Mouse (Mus musculus): ENCODE measurements at regions not wholly inside any gene's neighbourhood (a gene's known extent, or its start where the extent isn't known, plus 50 kb on each side); places are given as distances from the start of the nearest gene placed in this dataset.

DNA sequence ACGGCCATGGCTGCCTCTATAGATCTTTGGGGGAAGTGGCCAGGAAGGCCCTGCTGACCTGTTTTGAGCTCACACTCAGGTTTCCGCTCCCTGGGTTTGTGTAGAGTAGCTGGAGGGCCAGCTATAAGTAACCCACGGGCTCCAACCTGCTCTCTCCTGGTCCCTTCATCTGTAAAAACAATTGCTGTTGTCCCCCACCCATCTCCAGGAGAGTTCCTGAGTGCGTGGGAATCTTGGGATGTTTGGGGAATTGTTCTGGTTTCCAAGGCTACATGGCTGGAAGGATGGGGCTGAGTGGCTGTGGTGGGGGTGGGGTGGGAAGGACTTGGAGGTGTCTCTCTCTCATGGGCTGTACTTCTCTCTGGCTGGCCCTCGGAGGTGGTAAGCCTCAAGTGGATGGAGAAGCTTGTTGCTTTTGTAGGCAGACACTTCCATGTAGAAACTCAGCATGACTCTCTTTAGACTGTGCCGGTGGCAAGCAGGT, 86.0 kb downstream of the Ackr3 start:
- DNase-seq = peak; percentile 53

DNA sequence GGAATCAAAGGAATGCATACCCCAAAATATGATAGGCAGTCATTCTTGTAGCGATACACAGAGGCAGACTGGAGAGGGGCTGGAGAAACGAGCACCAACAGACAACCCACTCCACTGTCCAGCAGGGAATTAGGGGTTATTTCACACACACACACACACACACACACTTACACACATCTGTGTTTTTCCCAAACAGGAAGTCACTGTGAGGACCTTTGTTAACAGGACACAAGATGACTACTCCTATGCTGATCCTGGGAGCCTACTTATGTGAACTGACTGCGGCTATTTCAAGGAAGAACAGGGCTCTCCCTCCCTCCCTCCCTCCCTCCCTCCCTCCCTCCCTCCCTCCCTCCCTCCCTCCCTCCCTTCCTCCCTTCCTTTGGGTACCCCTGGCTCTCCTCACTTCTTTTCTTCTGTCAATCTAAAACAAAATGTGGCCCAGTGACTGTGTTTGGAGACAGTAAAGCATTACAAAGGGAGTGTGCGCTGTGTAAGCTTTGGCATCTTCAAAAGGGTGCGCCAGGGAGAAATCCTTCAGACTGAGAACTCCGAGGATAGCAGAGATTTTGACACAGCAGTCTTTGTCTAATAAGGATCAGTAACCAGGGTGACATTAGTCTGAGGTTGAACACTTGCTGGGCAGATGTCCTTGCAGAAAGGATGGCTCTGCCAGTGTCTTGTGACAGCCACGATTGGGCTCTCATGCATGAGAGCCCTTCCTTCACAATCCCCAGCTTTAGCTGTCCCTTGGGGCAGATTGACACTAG, 86.8 kb downstream of the Ackr3 start:
- no peak for DNase-seq

DNA sequence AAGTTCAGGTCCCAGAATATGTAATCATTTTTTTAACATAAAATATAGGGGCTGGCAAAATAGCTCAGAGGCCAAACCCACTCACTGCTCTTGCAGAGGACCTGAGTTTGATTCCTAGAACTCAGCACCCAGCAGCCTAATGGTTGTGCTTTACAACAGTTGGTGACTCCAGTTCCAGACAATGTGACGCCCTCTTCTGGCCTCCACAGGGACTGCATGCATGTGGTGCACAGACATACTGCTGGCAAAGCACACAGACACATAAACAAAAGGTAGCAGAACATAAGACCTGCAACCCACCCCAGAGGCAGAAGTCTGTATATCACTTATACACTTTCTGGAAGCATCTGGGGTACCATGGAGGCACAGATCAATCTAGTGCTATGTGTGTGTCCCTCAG, 87.5 kb downstream of the Ackr3 start:
- no peak for DNase-seq

DNA sequence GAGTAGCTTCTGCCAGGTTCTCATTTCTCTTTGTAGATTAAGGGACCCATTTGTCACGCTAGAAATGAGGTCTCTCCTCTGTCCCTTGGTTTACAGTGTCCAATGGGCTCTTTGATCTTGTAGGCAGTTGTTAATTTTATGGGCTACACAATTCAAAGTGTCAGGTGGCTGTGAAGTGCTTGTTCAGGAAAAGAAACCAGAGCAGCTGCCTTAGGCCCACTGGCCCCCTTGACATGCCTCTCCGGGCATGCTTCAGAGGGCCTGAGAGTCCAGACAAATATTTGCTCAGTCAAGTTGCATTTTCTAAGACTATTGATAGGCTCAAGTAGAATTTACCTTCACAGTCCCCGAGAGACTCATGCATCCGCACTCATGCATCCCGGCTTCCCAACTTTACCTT, 94.0 kb downstream of the Ackr3 start:
- peak; percentile 43 for DNase-seq

DNA sequence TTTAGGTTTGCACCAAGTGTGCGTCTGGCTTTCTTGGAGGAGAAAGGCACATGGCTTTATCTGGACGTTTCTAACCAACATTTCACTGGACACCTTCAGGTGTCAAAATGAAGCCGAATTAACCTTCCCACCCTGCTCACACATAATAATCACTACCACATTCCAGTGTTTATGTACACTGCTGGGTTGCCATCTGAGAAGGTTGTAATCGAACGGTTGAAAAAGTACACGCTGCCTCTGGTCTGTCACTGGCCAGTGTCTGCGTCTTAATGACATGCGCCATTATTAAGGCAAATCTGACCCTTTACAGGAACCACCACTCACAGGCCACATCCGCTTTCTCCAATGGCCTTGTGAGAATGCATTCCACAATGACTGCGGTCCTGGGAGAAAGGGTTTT, 96.4 kb downstream of the Ackr3 start:
- no peak for DNase-seq

DNA sequence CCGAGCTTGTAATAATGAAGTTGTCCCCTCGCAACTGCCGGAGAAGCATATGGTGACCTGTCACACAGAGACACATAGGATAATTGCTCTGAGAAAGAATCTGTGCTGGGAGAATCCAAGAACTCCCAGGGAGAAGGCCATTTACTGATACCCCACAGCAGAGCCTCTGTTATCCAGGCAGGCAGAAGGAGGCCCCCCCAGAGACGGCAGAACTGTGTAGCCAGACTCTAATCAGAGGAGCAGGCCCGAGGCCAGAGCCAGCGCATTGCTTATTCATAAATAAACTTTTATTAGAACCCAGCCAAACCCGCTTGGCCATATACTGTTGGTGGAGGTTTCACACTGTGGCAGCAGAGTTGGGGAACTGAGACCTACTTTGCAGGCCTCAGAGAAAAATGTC, 100.6 kb downstream of the Ackr3 start:
- DNase-seq = no peak

DNA sequence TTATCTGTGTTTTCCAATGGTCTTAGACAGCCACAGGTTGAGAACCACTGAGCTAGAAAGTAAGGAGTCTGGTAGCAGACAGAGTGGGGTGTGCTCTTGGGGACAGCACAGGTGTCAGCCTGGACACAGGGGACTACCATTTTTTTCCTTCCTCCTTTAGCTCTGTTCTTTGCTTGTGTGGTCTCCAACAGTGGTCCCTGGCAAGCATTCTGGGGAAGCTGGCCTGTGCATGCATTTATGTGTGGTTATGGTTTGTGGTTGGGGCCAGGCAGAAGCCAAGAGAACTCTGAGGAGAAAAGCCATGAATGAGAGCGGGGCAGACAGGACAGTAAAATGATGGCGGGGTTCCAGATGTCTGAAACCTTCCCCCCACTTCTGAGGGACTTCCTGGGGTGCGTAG, 107.2 kb downstream of the Ackr3 start:
- DNase-seq = no peak

DNA sequence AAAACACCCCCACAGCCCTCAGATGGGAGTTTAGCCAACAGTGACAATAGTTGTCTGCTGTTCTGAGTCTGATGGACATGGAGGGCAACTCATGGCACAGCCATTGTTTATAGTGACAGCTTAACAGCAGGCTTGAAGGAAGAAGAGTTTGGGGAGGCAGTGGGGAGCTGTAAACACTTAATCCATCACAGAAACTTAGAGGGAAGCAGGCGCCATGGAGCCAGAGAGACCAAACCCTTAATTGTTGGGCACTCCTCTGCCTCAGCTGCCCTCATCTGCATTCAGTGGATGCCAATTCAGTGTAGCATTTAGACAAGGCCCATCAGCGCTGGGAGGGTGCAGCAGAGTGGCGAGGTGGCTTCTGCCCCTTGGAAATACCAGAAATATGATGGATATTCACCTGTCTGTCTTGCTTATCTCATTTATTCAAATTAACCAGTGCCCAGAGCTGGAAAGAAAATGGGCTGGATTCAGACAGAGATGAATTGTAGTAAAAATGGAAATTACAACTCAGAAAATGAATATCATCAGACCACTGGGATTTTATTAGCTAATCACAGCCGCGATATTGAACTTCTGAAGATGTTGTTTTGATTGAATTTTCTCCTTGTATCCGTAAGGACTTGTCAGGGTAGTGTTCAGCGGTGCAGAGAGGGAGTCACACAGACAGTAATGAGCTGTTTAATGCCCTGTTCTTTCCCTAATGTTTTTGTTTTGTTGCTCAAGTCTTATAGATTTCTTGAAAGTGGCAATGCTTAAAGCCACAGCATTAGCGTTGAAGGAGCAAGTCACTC, 108.1 kb downstream of the Ackr3 start:
- no peak for DNase-seq

DNA sequence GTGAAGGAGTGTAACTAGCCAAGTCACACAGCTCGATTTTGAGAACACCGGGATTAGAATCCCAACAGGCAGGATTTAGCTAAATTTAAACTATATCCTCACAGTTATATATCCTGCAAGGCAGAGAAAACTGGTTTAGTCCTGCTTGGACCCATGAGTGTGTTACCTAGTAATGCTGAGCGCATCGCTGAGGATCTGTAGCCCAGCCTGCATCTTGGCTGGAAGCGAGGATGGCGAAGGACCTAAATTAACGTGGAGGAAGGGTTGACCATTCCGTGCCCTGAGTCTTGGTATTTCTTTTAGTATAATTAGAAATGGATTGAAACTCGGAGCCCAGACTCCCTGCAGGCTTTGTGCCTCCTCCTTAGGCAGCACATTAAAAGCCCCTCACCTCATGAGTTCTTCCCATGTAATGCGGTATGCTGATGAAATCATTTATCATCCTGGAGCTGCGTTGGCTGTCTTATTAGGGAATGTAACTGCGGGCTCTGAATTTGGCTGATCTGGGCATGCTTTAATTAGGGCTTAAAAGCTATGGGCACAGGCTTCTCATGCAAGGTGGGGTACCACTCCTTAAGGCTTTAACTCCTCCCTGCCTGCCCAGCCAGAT, 110.1 kb downstream of the Ackr3 start:
- DNase-seq = no peak

DNA sequence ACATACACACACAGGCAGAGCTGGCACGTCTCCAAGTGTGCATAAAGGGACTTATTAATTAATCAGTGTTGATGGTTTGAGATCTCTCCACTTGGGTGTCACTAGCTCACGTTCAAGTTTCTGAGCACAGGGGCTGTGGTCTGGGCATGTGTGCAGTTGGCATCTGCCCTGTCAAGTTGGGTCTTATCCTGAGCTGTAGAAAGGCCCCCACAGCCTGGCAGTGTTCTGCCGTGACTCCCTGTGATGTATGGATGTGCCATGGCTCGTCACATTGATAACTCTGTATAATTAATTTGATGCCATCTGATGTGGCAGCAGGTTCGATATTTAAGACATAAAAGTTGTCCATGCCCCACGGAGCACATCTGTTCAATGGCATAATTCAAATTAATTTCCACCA, 114.1 kb downstream of the Ackr3 start:
- DNase-seq = no peak

DNA sequence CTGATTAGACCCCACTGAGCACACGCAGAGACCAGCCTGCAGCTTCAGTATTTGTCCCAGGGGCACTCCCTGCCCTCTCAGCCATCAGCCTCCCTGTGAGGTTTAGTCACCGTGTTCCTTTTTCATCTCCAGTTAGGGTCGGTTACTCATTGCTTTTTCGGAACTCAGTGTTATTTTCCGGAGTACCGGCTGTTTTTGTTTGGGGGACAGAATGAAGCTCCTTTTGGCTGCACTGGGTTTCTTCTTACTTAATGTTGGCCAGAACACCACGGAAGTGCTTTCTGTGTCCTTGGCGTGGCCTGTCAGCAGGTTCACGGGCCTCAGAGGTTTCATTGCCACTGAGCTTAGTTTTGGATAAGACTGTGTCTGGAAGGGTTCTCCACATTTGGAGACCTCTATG, 114.7 kb downstream of the Ackr3 start:
- no peak for DNase-seq

DNA sequence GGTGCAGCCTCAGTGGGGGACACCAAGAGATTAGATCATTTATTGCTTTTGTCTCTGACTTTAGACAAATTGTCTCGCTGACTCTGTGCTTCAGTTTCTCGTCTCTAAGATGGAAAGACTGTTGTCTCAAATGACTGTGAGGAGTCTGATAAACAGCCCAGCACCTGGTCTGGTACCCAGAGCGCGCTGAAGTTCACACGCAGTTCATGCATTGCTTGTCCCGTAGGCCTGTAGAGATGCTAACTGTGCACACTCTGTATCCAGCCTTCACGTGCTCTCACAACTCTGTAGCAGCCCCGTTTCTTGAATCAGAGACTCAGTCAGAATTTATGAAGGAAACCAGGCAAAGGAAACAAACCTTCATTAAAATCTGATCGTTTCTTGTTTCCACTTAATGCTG, 116.7 kb downstream of the Ackr3 start:
- no peak for DNase-seq

DNA sequence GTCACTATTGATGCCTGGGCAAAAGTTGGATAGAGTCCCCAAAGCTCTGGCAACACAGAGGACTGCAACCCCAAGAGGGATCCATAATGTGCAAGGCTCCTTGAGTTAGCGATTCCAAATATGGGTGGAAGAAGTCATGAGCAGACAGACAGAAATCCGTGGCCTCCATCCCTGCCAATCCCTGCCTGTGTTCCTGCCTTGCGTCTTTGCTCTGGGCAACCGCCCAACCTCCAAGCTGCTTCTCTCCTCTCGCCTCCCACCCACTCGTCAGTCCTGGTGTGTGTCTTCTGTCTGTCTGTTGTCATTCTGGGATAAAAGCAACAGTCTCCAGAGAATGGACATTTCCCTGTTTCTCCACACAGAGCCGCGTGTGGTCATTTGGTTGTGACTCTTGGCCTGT, 117.7 kb downstream of the Ackr3 start:
- DNase-seq = no peak

DNA sequence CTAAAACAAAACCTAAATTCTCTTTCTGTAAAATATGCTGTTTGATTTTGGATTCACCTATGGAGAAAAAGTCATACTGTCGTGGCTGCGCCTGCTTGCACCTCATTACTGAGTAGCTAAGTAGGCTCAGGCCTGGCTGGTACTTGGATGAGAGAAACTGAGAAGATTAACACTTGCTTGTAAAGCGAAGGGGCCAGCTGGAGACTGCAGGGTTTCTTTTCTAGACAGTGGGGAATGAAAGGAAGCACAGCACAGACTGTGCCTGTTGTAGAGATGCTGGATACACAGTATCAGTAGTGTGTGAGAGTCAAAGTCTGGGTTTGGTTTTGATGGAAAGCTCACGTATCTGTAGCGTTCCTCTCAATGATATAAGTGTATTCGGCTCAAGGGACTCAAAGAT, 123.5 kb downstream of the Ackr3 start:
- DNase-seq = no peak

DNA sequence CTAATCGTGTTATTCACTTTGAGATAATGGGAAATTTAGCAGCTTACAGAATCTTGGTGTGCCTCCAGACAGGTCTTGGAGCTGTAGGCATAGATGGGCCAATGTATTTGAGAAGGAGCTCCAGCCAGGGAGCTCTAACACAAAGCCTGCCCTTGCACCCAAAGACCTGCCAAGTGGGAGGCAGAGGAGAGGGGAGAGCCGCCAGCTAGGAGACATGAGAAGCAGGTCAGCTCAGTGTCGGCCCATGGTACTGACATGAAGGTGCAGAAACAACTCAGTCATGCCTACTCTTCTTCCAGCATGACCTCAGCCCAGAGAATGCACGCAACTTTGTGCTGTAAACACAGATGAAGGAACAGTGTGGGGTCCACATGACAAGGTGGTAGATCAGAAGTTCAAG, 128.8 kb downstream of the Ackr3 start:
- no peak for DNase-seq

DNA sequence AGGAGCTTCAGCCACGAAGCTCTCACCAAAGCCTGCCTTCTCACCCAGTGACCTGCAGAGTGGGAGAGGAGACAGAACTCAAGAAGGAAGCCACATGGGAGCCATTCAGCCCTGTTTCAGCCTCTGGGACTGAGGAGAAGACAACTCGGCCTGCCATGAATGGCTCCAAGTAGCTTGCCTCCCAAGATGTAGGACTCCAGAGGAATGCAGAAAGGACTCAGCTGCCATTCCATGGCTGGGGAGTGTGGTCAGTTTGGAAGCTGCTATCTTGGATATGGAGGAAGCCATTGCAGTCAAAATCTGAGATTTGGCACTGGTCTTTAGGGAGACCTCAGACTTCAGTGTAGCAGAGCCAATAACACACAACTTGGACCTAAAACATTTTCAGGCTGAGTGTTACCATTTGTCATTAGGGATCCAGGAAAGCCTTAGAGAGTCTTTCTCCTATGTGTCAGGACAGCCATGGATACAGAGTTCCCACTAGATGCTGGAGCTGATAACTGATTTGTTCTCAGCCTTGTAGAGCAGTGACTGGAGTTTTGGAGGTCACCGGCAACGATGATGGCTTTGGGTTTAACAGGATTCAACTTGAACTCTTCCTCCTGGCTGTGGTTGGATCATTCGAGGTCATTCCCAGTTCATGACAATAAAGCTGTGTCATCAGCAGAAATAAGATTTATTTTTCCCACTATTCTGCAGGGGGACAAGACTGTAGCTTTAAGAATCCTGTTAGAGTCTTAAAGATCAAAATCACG, 130.1 kb downstream of the Ackr3 start:
- DNase-seq = no peak

DNA sequence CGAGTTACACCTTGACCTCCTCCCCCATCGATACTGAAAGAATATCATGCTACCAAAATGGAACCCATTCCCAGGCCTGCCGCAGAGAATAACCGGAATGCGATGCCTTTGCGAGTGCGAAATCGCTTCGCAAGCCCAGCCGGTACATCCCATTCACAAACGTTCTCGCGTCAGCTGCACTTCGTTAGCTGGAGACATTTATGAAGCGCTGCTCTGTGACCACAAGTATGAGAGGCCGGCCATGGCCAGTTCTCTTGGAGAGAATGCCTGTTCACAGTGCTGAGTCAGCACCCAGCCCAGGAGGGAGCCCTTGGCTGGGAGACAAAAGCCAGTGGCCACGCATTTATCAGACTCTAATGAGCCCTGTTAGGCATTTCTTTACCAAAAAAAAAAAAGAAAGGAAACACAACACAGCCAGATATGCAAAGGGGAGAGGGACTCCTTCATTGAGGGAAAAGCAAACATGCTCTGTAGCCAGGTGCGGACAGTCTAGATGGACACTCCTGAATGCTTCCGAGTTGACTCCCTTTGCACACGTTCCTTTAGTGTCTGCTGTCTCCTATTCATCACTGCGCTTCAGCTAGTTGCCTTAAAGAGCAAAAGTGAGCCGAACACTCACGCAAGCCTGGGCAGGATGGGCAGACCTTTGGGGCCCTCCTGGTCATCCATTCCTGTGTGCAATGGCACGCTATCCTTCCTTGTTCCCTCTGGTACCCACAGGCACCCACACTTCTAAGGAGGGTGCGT, 131.4 kb downstream of the Ackr3 start:
- DNase-seq = peak; percentile 84

DNA sequence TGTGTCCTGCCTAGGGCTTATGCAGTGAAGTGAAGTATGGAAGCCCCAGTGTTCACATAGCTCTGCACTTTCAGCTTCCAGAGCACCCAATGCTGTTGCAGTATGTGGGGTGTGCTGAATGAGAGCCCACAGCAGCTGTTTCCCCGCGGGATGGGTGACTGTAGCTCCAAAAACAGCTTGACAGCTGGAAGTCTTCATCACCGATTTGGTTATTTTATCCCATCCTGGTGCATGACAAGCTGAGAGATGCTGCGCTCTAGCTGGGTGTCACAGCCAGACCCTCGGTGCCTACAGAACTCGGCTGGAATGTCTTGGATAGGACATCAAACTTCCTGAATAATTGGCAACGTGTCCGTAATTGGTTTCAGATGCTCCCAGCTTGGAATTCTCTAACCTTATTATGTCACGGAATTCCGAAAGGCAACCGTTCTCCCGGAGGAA, 134.1 kb downstream of the Ackr3 start:
- peak; percentile 76 for DNase-seq

DNA sequence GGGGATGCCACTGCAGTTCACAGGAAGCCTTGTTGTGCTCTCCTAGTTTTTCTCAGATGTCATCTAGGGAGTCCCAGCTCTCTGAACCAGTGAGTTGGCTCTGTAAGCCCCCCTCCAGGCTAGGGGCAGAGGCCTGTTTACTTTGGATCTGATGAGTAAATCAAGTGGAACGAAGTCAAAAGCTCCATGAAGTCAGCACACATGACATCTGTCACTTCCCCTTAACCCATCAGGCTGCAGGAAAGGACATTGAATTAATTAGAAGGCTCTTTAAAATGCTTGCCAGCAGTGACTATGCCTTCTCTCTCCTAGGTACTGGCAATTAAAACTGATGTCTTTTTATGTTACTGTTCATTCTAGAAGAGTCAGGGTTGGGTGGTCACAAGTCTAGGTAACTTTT, 138.6 kb downstream of the Ackr3 start:
- DNase-seq = no peak

DNA sequence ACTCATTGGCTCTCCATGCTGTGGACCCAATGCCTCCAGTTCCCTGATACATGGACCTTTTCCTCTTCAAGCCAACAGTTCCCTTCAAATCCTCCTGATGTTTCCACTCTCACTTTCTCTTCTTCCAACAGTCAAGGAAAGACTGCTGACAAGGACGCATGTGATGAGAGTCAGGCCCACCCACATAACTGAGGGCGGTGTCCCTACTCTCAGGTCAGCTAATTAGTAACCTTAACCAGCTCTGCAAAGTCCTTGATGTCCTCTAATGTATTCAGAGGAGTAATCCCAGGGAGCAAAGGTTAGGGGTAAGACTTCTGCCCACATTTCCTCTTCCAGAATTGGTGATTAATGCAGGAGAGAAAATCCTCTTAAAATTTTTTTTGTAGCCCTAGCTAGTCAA, 139.7 kb downstream of the Ackr3 start:
- DNase-seq = no peak

DNA sequence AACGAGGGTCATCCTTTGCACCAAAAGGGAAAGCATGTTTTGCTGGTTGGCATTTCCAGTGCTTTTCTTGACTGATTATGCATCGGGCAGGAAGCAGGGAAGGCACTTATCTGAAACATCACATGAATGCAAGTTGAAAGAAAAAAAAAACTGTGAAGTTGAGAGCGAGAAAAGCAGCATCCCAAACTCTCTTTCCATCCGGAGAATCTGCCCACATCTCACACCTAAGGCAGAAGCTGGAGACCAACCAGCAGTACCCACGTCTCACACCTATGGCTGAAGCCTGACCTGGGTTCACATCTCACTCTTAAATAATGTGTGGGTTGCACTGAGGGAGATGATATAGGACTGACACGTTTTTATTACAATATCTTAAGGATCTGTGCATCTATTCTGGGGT, 143.3 kb downstream of the Ackr3 start:
- no peak for DNase-seq

DNA sequence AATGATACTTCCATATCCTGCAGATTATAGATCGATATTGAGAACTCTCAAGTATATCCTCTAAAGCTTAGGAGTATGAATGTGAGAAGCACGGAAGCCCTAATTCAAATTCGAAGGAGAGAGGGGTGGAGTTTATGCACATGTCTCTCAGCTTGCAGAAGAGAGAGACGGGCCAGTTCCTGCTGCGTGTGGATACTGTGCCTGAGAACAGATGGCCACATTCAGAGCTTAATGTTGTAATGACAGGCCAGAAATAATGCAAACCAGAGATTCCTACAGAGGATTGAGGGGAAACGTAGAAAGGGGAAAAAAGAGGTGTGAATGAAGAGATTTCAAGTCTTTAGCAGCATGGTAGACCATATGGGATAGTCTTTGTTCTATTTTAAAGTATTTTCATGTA, 145.8 kb downstream of the Ackr3 start:
- peak; percentile 54 for DNase-seq

Measured in embryo, embryonic 11 days (tissue).